Mouse (Mus musculus) ES-E14 (cell line): ENCODE results near the gene Bicra.

Experiments
- MAFK ChIP-seq: IDR thresholded peaks from 2 replicates; pipeline ENCODE4 v1.6.1; 2014; ENCODE audit warnings: mild to moderate bottlenecking, low read depth, low read length, inconsistent platforms; ENCODE audit not compliant: insufficient read depth
- ZC3H11A ChIP-seq: IDR thresholded peaks from 2 replicates; pipeline ENCODE4 v1.6.1; 2012; ENCODE audit warnings: low read depth, mild to moderate bottlenecking, inconsistent platforms, low read length, borderline replicate concordance

- TF ChIP-seq ZC3H11A (no peak), MAFK (no peak)
Measured at GRCm38 (mm10) chr7:16062099-16062420, 14.3 kb upstream of the Bicra start.
